Mouse (Mus musculus): ENCODE measurements around the gene Map2k7. TPM values are rescaled to one million over a fixed set of nuclear protein-coding genes. Genes with fewer than 3 reads are reported as not detected.

Gene Map2k7
- 16.7 TPM in 2 replicates for polyA plus RNA-seq (2014; fragmentation: Nextera tagmentation; extraction: Ambion mirVana)

DNA sequence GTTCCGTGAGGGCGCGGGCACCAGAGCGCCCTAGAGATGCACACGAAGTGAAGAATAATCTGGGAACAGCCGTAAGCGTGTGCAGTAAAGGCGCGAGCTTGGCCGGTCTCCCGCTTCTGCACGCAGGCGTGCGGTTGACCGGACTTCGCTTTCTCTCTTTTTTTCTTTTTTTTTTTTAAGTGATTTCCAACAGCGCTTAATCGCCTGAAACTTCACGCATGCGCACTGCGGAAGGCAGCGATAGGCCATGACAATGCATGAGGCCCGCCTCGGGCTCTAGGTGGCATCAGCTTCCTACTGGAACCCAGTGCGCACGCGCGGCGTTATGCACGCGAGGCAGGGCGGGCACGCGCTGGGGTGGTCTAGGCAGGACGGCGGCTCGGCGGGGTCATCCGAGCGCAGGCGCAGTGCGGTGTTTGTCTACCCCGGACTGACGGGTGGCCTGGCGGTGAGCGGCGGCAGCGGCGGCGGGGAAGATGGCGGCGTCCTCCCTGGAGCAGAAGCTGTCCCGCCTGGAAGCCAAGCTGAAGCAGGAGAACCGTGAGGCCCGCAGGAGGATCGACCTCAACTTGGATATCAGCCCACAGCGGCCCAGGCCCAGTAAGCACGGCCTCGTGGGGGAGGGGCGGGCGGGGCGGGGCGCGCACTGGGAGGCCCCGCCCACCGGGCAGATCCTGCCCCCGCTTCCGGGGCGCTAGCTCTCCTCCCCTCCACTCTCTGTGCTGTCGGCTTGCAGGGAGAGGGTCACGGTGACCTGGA, at the start of gene Map2k7, which contains the start of gene Gm49320:
Map2k7 (plus strand) TSS at position 307 of the 759 bp plus-strand sequence.
Gm49320 (plus strand) TSS at position 432 of the 759 bp plus-strand sequence.
- peak; percentile 100 for DNase-seq (ENCODE audit: low spot score)
- Histone ChIP-seq H3K4me3 (ENCODE audit: low read depth, low read length) (peak within 1 kb of the TSS; percentile 57), H3K4me2 (ENCODE audit: low read depth, low read length) (peak within 1 kb of the TSS; percentile 68), H3K27me3 (ENCODE audit: control insufficient read depth, insufficient read depth, low read length) (no peaks in the 10 kb centered on the region), H3K9ac (replicated peaks; ENCODE audit: low read length) (peak within 1 kb of the TSS; percentile 82), H3K4me1 (ENCODE audit: control insufficient read depth, insufficient read depth, low read length) (0 out of 2 replicates have a peak, but pooled peaks cover 3% of the 10 kb centered on the region), H3K36me3 (replicated peaks; ENCODE audit: control insufficient read depth, insufficient read depth, low read depth, low read length) (peaks cover 4% of the 10 kb centered on the region), H3K27ac (replicated peaks; ENCODE audit: low read depth, low read length) (peak within 1 kb of the TSS; percentile 92), H3K9me3 (replicated peaks; ENCODE audit: control insufficient read depth, low read length) (no peaks in the 10 kb centered on the region)
- ATAC-seq (replicated peaks; ENCODE audit: insufficient number of reproducible peaks, low FRiP score, low TSS enrichment, low read depth) = peak; percentile 94
- under 1% methylated on average over 71 of the region's 71 CpGs for WGBS

- 27% methylated on average over 3 of the region's 3 CpGs for WGBS
- Histone ChIP-seq H3K27ac (replicated peaks; ENCODE audit: low read depth, low read length) (no peak overlapping the region), H3K4me1 (ENCODE audit: control insufficient read depth, insufficient read depth, low read length) (no peaks in the 10 kb centered on the region), H3K4me3 (ENCODE audit: low read depth, low read length) (no peak overlapping the region), H3K9me3 (replicated peaks; ENCODE audit: control insufficient read depth, low read length) (no peaks in the 10 kb centered on the region), H3K36me3 (replicated peaks; ENCODE audit: control insufficient read depth, insufficient read depth, low read depth, low read length) (no peaks in the 10 kb centered on the region; the same call in 1 of the 2 replicates), H3K27me3 (ENCODE audit: control insufficient read depth, insufficient read depth, low read length) (no peaks in the 10 kb centered on the region), H3K9ac (replicated peaks; ENCODE audit: low read length) (no peak overlapping the region), H3K4me2 (ENCODE audit: low read depth, low read length) (no peak overlapping the region)
- DNase-seq (ENCODE audit: low spot score) (no peak), ATAC-seq (replicated peaks; ENCODE audit: insufficient number of reproducible peaks, low FRiP score, low TSS enrichment, low read depth) (no peak)
These were observed 49.4 kb upstream of the Map2k7 start for GRCm38 (mm10) chr8:4189031-4189722.

DNA sequence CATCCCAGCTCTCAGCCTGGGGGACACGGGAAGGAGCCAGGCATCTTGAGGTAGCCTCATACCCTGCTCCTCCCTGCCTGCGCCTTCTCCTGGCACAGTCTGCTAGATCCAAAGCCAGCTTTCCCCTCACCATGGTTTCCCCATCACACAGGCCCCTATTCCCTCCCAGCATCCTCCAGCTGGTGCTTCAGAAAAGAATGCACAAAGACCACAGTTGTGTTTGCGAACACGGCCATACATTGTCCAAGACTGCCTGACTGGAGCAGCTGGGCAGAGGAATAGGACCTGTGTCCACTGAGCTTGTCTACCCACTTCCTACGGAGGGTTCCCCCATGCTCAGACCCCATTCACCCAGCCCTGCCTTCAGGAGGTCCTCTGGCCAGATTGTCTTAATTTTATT, 46.2 kb upstream of the Map2k7 start:
- Histone ChIP-seq H3K4me2 (ENCODE audit: low read depth, low read length) (no peak overlapping the region), H3K4me3 (ENCODE audit: low read depth, low read length) (no peak overlapping the region), H3K4me1 (ENCODE audit: control insufficient read depth, insufficient read depth, low read length) (no peaks in the 10 kb centered on the region), H3K9ac (replicated peaks; ENCODE audit: low read length) (no peak overlapping the region), H3K9me3 (replicated peaks; ENCODE audit: control insufficient read depth, low read length) (no peaks in the 10 kb centered on the region), H3K27ac (replicated peaks; ENCODE audit: low read depth, low read length) (no peak overlapping the region), H3K27me3 (ENCODE audit: control insufficient read depth, insufficient read depth, low read length) (no peaks in the 10 kb centered on the region), H3K36me3 (replicated peaks; ENCODE audit: control insufficient read depth, insufficient read depth, low read depth, low read length) (no peaks in the 10 kb centered on the region; the same call in 1 of the 2 replicates)
- ATAC-seq (replicated peaks; ENCODE audit: insufficient number of reproducible peaks, low FRiP score, low TSS enrichment, low read depth) = no peak; the same call in 1 of the 2 replicates
- no peak for DNase-seq (ENCODE audit: low spot score)
- 50% methylated on average over 5 of the region's 5 CpGs for WGBS

- H3K9me3 ChIP-seq (replicated peaks; ENCODE audit: control insufficient read depth, low read length) = no peaks in the 10 kb centered on the region
- WGBS = 6% methylated on average over 18 of the region's 18 CpGs
- H3K9ac ChIP-seq (replicated peaks; ENCODE audit: low read length) = no peak overlapping the region
- H3K4me1 ChIP-seq (ENCODE audit: control insufficient read depth, insufficient read depth, low read length) = no peaks in the 10 kb centered on the region
- peak overlapping the region; percentile 19; the same call in 1 of the 2 replicates for H3K4me2 ChIP-seq (ENCODE audit: low read depth, low read length)
- H3K27ac ChIP-seq (replicated peaks; ENCODE audit: low read depth, low read length) = no peak overlapping the region
- no peak overlapping the region for H3K4me3 ChIP-seq (ENCODE audit: low read depth, low read length)
- H3K27me3 ChIP-seq (ENCODE audit: control insufficient read depth, insufficient read depth, low read length) = no peaks in the 10 kb centered on the region
- DNase-seq (ENCODE audit: low spot score) = peak; percentile 85
- peak; percentile 78; the same call in 1 of the 2 replicates for ATAC-seq (replicated peaks; ENCODE audit: insufficient number of reproducible peaks, low FRiP score, low TSS enrichment, low read depth)
- no peaks in the 10 kb centered on the region; the same call in 1 of the 2 replicates for H3K36me3 ChIP-seq (replicated peaks; ENCODE audit: control insufficient read depth, insufficient read depth, low read depth, low read length)
These were observed 45.5 kb upstream of the Map2k7 start for GRCm38 (mm10) chr8:4192807-4193587.

DNA sequence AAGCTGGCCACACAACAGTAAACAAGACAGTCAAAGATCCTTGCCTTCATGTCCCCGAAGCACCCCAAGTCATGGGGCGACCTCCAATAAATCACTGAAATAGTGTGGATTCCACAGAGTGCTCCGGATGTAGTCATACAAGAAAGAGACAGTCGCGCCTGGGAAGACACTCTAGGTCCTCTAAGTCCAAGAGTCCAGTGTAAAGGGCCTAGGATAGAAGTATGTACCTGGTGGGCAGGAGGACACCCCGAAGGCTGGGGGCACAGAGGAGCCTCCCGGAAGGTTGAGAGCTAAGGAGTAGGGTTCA, 45.0 kb upstream of the Map2k7 start:
- ATAC-seq (replicated peaks; ENCODE audit: insufficient number of reproducible peaks, low FRiP score, low TSS enrichment, low read depth) = no peak

GRCm38 (mm10) chr8:4201321-4201720, 37.2 kb upstream of the Map2k7 start:
- no peaks in the 10 kb centered on the region for H3K36me3 ChIP-seq (replicated peaks; ENCODE audit: control insufficient read depth, insufficient read depth, low read depth, low read length)
- DNase-seq (ENCODE audit: low spot score) (no peak), ATAC-seq (replicated peaks; ENCODE audit: insufficient number of reproducible peaks, low FRiP score, low TSS enrichment, low read depth) (no peak)
- WGBS = 78% methylated on average over 2 of the region's 2 CpGs
- H3K4me3 ChIP-seq (ENCODE audit: low read depth, low read length) = no peak overlapping the region
- H3K9me3 ChIP-seq (replicated peaks; ENCODE audit: control insufficient read depth, low read length) = no peaks in the 10 kb centered on the region
- H3K4me2 ChIP-seq (ENCODE audit: low read depth, low read length) = no peak overlapping the region
- H3K9ac ChIP-seq (replicated peaks; ENCODE audit: low read length) = no peak overlapping the region
- no peaks in the 10 kb centered on the region for H3K4me1 ChIP-seq (ENCODE audit: control insufficient read depth, insufficient read depth, low read length)
- peaks cover 19% of the 10 kb centered on the region for H3K27me3 ChIP-seq (ENCODE audit: control insufficient read depth, insufficient read depth, low read length)
- H3K27ac ChIP-seq (replicated peaks; ENCODE audit: low read depth, low read length) = no peak overlapping the region

More for the DNA sequence above, 45.0 kb upstream of the Map2k7 start:
- Histone ChIP-seq H3K27ac (replicated peaks; ENCODE audit: low read depth, low read length) (no peak overlapping the region), H3K9me3 (replicated peaks; ENCODE audit: control insufficient read depth, low read length) (no peaks in the 10 kb centered on the region), H3K4me3 (ENCODE audit: low read depth, low read length) (no peak overlapping the region), H3K4me2 (ENCODE audit: low read depth, low read length) (no peak overlapping the region), H3K9ac (replicated peaks; ENCODE audit: low read length) (no peak overlapping the region), H3K27me3 (ENCODE audit: control insufficient read depth, insufficient read depth, low read length) (no peaks in the 10 kb centered on the region), H3K36me3 (replicated peaks; ENCODE audit: control insufficient read depth, insufficient read depth, low read depth, low read length) (no peaks in the 10 kb centered on the region), H3K4me1 (ENCODE audit: control insufficient read depth, insufficient read depth, low read length) (no peaks in the 10 kb centered on the region)
- WGBS = 58% methylated on average over 7 of the region's 7 CpGs
- DNase-seq (ENCODE audit: low spot score) = no peak

GRCm38 (mm10) chr8:4205246-4206123, 33.1 kb upstream of the Map2k7 start:
- Histone ChIP-seq H3K27ac (replicated peaks; ENCODE audit: low read depth, low read length) (no peak overlapping the region), H3K9ac (replicated peaks; ENCODE audit: low read length) (peak overlapping the region; percentile 0), H3K4me1 (ENCODE audit: control insufficient read depth, insufficient read depth, low read length) (peaks cover 2% of the 10 kb centered on the region; the same call in 1 of the 2 replicates), H3K4me3 (ENCODE audit: low read depth, low read length) (peak overlapping the region; percentile 10; the same call in 1 of the 2 replicates), H3K27me3 (ENCODE audit: control insufficient read depth, insufficient read depth, low read length) (peaks cover 29% of the 10 kb centered on the region), H3K9me3 (replicated peaks; ENCODE audit: control insufficient read depth, low read length) (no peaks in the 10 kb centered on the region), H3K36me3 (replicated peaks; ENCODE audit: control insufficient read depth, insufficient read depth, low read depth, low read length) (no peaks in the 10 kb centered on the region), H3K4me2 (ENCODE audit: low read depth, low read length) (peak overlapping the region; percentile 13)
- 11% methylated on average over 38 of the region's 38 CpGs for WGBS
- ATAC-seq (replicated peaks; ENCODE audit: insufficient number of reproducible peaks, low FRiP score, low TSS enrichment, low read depth) = no peak
- DNase-seq (ENCODE audit: low spot score) = no peak
